Mouse (Mus musculus) small intestine, adult 2 months (tissue): Measurements from ENCODE around the gene Fam53b. TPM values are rescaled to one million over a fixed set of nuclear protein-coding genes. Genes with fewer than 3 reads are reported as not detected.
A peak's percentile ranks its signal among the peaks of the same experiment; 100 is the strongest.

Source experiments
- H3K27ac ChIP-seq: fragments of 200-500 bp; 2 replicates; pipeline ENCODE4 v1.5.1; 2012; ENCODE audit warnings: low read depth, low read length, control low read depth, inconsistent platforms; ENCODE audit not compliant: insufficient read depth
- H3K27me3 ChIP-seq: fragments of 200-500 bp; 2 replicates; pipeline ENCODE4 v1.6.1; 2012; ENCODE audit warnings: mild to moderate bottlenecking, moderate library complexity, low read length, inconsistent platforms; ENCODE audit not compliant: control insufficient read depth, insufficient read depth
- H3K36me3 ChIP-seq: fragments of 200-500 bp; 2 replicates; pipeline ENCODE4 v1.6.1; 2012; ENCODE audit warnings: mild to moderate bottlenecking, low read length, control low read depth, inconsistent platforms; ENCODE audit not compliant: control insufficient read depth, insufficient read depth
- H3K4me1 ChIP-seq: fragments of 200-500 bp; 2 replicates; pipeline ENCODE4 v1.6.1; 2012; ENCODE audit warnings: low read length, inconsistent platforms, mixed read lengths; ENCODE audit not compliant: control insufficient read depth, insufficient read depth, insufficient read length
- H3K4me3 ChIP-seq: fragments of 200-500 bp; 2 replicates; pipeline ENCODE4 v1.5.1; 2012; ENCODE audit warnings: low read depth, mild to moderate bottlenecking, control low read depth, inconsistent platforms, low read length, moderate library complexity
- CTCF ChIP-seq: fragments of 200-500 bp; IDR thresholded peaks from 2 replicates; pipeline ENCODE4 v1.5.1; 2012; ENCODE audit warnings: low read depth, mild to moderate bottlenecking, control low read depth, inconsistent platforms, low read length, moderate library complexity, mixed read lengths; ENCODE audit not compliant: insufficient replicate concordance, insufficient read length; ENCODE audit errors: extremely low read depth
- POLR2A ChIP-seq: fragments of 200-500 bp; IDR thresholded peaks from 2 replicates; pipeline ENCODE4 v1.6.1; 2012; ENCODE audit warnings: low read depth, mild to moderate bottlenecking, control low read depth, inconsistent platforms, low read length, moderate library complexity
- WGBS: fragments of 180-500 bp; shearing (Covaris S2); methylation state at CpG from one replicate; pipeline ENCODE4 v1.1.7; 2018; 5-methylcytosine and 5-hydroxymethylcytosine counted together
- polyA plus RNA-seq: library from polyadenylated mRNA; depleted of rRNA; stranded (reverse); fragments of >200 nt; gene quantifications from 2 replicates; pipeline ENCODE4 v1.2.3, GENCODE M21; 2012; rRNA removed

Gene Fam53b
- polyA plus RNA-seq, result 24.6 and 55.7 TPM in 2 replicates

DNA sequence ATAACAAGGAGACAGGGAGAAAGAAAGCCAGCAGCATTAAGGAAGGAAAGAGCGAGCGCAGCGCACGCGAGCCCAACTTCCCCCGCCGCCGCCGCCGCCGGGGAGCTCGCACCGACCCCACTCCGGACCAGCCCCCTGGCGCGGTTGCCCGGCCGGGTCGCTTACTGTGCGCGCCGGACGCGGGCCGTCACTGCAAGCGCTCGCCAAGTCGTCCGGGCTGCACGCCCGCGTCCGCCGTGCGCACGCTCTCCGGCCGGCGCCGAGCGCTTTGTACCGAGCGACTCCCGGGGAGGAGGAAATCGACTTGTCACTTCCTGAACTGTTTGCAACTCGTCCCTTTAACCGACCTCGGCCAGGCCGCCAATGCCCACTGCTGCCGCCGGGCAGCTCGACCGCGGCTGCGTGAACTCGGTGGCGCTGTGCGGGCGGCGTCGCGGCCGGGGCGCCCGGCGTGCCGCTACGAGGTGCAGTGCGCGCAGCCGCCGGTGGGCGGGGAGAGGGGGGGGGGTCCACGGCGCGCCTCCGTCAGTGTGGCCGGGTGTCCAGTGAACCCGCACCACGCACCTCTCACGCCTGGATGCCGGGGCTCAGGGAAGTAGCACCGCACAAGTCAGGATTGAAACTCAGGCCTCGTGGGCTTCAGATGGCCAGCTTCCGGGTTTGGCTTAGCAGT is at the start of gene Fam53b:
Fam53b (minus strand) TSS at position 471 of the 673 bp plus-strand sequence.
- H3K4me3 ChIP-seq, result peak within 1 kb of the TSS; percentile 81
- no peaks in the 10 kb centered on the region for H3K36me3 ChIP-seq
- 1% methylated on average over 83 of the region's 85 CpGs for WGBS

DNA sequence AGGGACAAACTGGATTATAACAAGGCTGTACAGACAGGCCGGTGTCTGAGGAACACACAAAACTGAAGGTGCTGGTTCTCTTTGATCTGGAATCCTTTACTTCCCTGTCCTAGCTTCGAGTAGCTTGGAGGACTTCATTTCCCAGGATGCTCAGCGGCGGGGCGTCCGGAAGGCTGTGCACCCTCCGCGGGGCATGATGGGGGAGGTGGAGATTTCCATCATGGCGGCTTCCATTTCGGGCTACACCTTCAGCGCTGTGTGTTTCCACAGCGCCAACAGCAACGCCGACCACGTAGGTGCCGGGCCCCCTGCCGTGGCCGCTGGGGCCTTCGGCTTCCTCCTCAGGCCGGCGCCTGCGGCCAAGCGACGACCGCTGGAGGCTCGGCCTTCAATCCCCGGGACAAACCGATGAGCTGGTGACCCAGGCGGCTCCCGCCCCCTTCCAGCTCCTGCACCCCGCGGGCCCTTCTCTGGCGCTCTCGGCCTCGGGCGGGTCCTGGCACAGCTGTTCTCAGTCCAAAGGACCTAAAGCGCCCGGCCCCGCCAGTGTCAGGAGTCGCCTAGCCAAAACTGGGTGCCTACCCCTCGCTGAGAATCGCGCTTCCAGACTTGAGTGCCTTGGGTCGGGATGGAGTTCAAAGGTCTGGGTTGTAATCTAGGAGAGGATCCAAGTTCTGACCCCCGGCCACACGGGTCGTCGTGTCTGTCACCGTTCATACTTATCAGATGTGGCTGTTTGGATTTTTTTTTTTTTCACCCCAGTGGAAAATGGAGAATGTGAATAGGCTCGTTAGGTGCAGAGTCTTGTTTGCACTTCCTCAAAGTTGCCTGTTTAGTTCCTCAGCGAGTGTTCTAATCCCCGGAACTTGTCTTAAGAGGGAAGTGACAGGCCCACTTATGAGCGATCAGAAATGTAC is 45.6 kb upstream of the Fam53b start, which contains the start of gene Abraxas2:
Abraxas2 (plus strand) TSS at position 184 of the 917 bp plus-strand sequence.
- Histone ChIP-seq H3K27me3 (no peaks in the 10 kb centered on the region), H3K4me3 (peak within 1 kb of the TSS; percentile 96), H3K4me1 (no peaks in the 10 kb centered on the region; the same call in 1 of the 2 replicates), H3K27ac (peak within 1 kb of the TSS; percentile 84), H3K36me3 (no peaks in the 10 kb centered on the region; the same call in 1 of the 2 replicates)
- WGBS, result under 1% methylated on average over 53 of the region's 53 CpGs
- TF ChIP-seq POLR2A (peak; percentile 44; the same call in 1 of the 2 replicates), CTCF (no peak)

More for the DNA sequence above, at the start of gene Fam53b:
- no peaks in the 10 kb centered on the region for H3K27me3 ChIP-seq
- H3K27ac ChIP-seq, result peak within 1 kb of the TSS; percentile 99
- peaks cover 12% of the 10 kb centered on the region for H3K4me1 ChIP-seq
- TF ChIP-seq POLR2A (peak; percentile 24; the same call in 1 of the 2 replicates), CTCF (peak; percentile 32; the same call in 1 of the 2 replicates)

DNA sequence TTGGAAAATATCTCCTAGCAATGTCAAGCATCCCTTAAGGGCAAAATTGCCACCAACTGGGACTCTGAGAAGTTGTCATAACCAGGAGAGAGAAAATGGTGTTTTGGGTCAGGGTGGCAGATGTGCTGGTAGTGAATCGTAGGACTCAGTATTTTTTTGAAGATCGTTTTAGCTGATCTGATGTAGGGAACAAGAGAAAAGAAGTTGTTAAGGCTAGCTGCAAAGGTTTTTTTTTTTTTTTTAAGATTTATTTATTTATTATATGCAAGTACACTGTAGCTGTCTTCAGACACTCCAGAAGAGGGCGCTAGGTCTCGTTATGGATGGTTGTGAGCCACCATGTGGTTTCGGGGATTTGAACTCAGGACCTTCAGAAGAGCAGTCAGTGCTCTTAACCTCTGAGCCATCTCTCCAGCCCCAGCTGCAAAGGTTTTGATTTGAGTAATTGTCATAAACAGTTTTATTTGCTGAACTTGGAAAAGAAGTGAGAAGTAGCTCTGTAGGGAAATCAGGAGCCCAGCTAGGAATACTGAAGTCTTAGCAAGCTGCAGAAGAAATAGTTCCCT is 44.4 kb upstream of the Fam53b start:
- Histone ChIP-seq H3K4me1 (no peaks in the 10 kb centered on the region; the same call in 1 of the 2 replicates), H3K36me3 (no peaks in the 10 kb centered on the region; the same call in 1 of the 2 replicates), H3K4me3 (no peak overlapping the region), H3K27ac (no peak overlapping the region), H3K27me3 (no peaks in the 10 kb centered on the region)
- WGBS, result 67% methylated on average over 5 of the region's 5 CpGs
- TF ChIP-seq POLR2A (no peak), CTCF (no peak)

DNA sequence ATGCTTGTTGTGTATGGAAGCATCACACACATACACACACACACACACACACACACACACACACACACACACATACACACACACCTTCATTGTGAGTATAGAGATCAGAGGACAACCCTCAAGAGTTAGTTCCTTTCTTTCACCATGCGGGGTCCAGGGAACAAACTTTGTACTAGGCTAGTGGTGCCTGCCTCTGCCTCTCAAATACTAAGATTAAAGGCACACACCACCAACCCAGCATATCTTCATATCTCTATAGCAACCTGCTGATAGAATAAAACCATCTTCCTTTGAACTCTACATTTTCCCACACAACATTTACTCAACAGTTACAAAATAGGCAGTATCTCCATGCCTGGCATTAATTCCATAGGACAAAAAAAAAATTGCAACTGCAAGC is 42.4 kb upstream of the Fam53b start:
- TF ChIP-seq CTCF, result no peak
- no peak for TF ChIP-seq POLR2A
- H3K4me1 ChIP-seq, result no peaks in the 10 kb centered on the region; the same call in 1 of the 2 replicates
- no peak overlapping the region for H3K27ac ChIP-seq
- WGBS, result 93% methylated on average over 1 of the region's 1 CpGs
- no peaks in the 10 kb centered on the region for H3K36me3 ChIP-seq
- H3K4me3 ChIP-seq, result no peak overlapping the region
- H3K27me3 ChIP-seq, result no peaks in the 10 kb centered on the region

DNA sequence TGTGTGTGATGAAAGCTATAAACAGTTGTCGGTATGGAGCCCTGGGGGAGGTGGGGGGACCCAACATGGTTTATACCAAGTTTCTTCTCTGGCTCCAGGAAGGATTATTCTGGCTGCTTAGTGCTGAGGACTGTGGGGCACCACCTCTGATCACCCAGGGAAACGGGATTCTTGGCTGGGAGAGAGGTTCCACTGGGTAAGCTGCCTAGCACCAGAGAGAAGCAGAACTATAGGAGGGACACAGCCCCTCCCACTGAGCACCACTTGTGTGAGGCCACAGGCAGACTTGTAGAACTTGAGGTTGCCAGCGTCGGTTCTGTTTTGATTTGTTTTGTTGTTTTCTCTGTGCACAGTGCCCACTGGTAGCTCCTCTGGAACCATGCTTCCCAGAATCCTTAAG is 40.3 kb upstream of the Fam53b start:
- TF ChIP-seq CTCF (no peak), POLR2A (no peak)
- peaks cover 5% of the 10 kb centered on the region for H3K36me3 ChIP-seq
- H3K27ac ChIP-seq, result no peak overlapping the region
- no peaks in the 10 kb centered on the region; the same call in 1 of the 2 replicates for H3K4me1 ChIP-seq
- 70% methylated on average over 4 of the region's 4 CpGs for WGBS
- H3K27me3 ChIP-seq, result no peaks in the 10 kb centered on the region
- no peak overlapping the region for H3K4me3 ChIP-seq

DNA sequence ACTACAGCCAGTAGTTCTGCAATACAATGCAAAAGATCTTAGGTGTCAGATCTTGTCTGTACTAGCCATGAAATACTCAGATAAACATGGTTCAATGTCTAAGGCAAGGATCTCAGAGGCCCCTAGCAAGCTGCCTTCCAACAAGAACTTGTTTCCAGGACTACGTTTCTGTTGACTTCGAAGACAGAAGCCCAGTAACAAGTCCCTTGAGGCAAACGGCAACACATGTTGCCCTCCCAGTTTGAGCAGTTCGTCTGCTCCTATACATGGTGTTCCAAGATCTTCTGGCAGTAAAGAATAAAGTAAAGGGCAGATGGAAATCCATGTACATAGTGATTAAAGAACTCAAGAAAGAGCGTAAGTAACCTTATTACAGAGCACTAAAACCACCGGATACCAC is 39.7 kb upstream of the Fam53b start:
- TF ChIP-seq POLR2A (no peak), CTCF (no peak)
- Histone ChIP-seq H3K27ac (no peak overlapping the region), H3K27me3 (no peaks in the 10 kb centered on the region), H3K36me3 (peaks cover 5% of the 10 kb centered on the region), H3K4me1 (no peaks in the 10 kb centered on the region), H3K4me3 (no peak overlapping the region)
- WGBS, result 87% methylated on average over 6 of the region's 6 CpGs
